In the genomic region with DNA sequence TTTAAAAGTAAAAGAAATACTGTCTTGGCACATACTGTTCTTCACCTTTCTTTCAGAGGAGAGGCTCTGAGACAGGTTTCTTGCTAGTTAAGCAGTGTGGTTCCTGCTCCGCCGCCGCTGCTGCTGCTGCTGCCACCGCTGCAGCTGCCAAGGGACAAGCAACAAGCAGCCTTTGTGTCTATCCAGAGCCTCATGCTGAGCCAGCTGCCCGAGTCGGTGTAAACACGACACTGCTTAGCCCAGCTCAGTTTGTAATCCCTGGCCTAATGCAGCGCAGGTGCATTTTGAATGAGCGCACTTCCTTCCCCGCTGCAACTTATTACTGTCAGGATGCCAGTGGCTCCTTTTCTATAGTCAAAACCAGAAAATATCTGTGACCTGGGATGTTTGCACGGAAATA, we compare ENCODE assay signal across 8 mouse cellular contexts.
DNase-seq lines count a peak whose midpoint lies in the region; ATAC-seq lines count a peak whose summit lies in the region.

No protein-coding gene starts in this region.

- H3K27ac ChIP-seq in forebrain, embryonic 12.5 days = peak overlapping the region; percentile 96
- H3K27ac ChIP-seq in neural tube, embryonic 11.5 days (ENCODE audit: low read depth, low read length) = peak overlapping the region; percentile 94

- DNase-seq in left cerebral cortex, postnatal 25 days (ENCODE audit: low spot score in 2 of 2) = peak; percentile 40 to 47
- DNase-seq in left cerebral cortex, adult 11 months (ENCODE audit: low spot score) = no peak
- DNase-seq in kidney, postnatal 4 days = peak; percentile 13 to 39
- peak; percentile 74 for DNase-seq in neural tube, embryonic 11.5 days (ENCODE audit: low spot score)
- DNase-seq in testis, postnatal 14 days (ENCODE audit: low spot score) = no peak
- DNase-seq in ovary, adult 18-20 months (ENCODE audit: low spot score) = no peak
- DNase-seq in cerebellum, postnatal 36 days = no peak

- peak; percentile 79 for ATAC-seq in forebrain, embryonic 12.5 days (ENCODE audit: low FRiP score)
- ATAC-seq in neural tube, embryonic 11.5 days (ENCODE audit: insufficient read depth, low FRiP score, low TSS enrichment) = peak; percentile 72

- H3K36me3 ChIP-seq in forebrain, embryonic 12.5 days (replicated peaks) = no peaks in the 10 kb centered on the region
- no peaks in the 10 kb centered on the region for H3K36me3 ChIP-seq in neural tube, embryonic 11.5 days (ENCODE audit: control insufficient read depth, insufficient read depth, low read length)

- H3K27me3 ChIP-seq in forebrain, embryonic 12.5 days = no peaks in the 10 kb centered on the region
- H3K27me3 ChIP-seq in neural tube, embryonic 11.5 days (ENCODE audit: control insufficient read depth, insufficient read depth, low read length) = no peaks in the 10 kb centered on the region

- H3K9me3 ChIP-seq in forebrain, embryonic 12.5 days = no peaks in the 10 kb centered on the region
- no peaks in the 10 kb centered on the region for H3K9me3 ChIP-seq in neural tube, embryonic 11.5 days (ENCODE audit: control insufficient read depth, low read length)

- 0 out of 2 replicates have a peak overlapping the region, but pooled peaks have one; percentile 4 for H3K9ac ChIP-seq in forebrain, embryonic 12.5 days
- peak overlapping the region; percentile 39 for H3K9ac ChIP-seq in neural tube, embryonic 11.5 days (ENCODE audit: low read length)

- intact Hi-C loops in left cerebral cortex, postnatal 25 days (cut with DNase I) = loop anchor here (5.0 kb wide), 1 partner anchor 41 kb away; no protein-coding TSS in a partner anchor

- H3K4me3 ChIP-seq in forebrain, embryonic 12.5 days (replicated peaks) = no peak overlapping the region
- no peak overlapping the region for H3K4me3 ChIP-seq in neural tube, embryonic 11.5 days (ENCODE audit: low read depth, low read length)

- peak overlapping the region; percentile 41 for H3K4me2 ChIP-seq in forebrain, embryonic 12.5 days
- H3K4me2 ChIP-seq in neural tube, embryonic 11.5 days (ENCODE audit: low read depth) = peak overlapping the region; percentile 30

- H3K4me1 ChIP-seq in forebrain, embryonic 12.5 days = peaks cover 30% of the 10 kb centered on the region
- no peaks in the 10 kb centered on the region for H3K4me1 ChIP-seq in neural tube, embryonic 11.5 days (ENCODE audit: control insufficient read depth, insufficient read depth, low read length)

- under 1% methylated on average over 11 of the region's 11 CpGs for WGBS in forebrain, embryonic 12.5 days
- WGBS in neural tube, embryonic 11.5 days = 5% methylated on average over 11 of the region's 11 CpGs

Comparison
In these comparisons a context has a peak if more than half of its experiments do, and no peak if none do; other contexts are left out.
1. DNase-seq: peak in left cerebral cortex, postnatal 25 days (2 of 2), kidney, postnatal 4 days (2 of 2) and neural tube, embryonic 11.5 days (single experiment); none in left cerebral cortex, adult 11 months (single experiment), testis, postnatal 14 days (single experiment), ovary, adult 18-20 months (single experiment) and cerebellum, postnatal 36 days (0 of 2).